Mouse (Mus musculus): Measurements from ENCODE around the gene Olfr1192-ps1.
"Not testable (repeated sequence)": the region's sequence is repeated elsewhere in the genome, so short reads cannot be mapped to it uniquely, and the experiment has no call there.

The Olfr1192-ps1 gene

GRCm38 (mm10) chr2:88648209-88648608, at the start of gene Olfr1192-ps1:
TSS of gene Olfr1192-ps1 (plus strand) at chr2:88648509.
- no peak for DNase-seq

DNA sequence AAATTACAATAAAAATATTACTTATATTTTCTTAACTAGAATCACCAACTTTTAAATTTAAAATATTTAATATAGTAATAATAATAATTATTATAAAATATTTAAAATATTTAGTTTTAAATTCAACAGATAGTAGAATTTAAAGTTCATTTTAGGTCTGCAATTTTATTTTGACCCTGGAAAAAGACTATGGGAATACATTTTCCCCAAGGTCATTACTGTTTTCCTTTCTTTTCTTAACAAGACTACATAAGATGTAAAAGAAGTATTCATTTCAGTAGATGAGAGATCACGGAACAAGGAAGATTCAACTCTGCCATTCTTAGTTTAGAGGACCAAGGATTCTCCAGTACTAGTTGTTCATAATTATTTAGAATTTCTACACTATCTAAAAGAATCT, 8.1 kb upstream of the Olfr1192-ps1 start, which contains the start of gene Olfr1191-ps1:
Olfr1191-ps1 (plus strand) TSS at position 301 of the 400 bp plus-strand sequence.
- DNase-seq: not testable (repeated sequence)

DNA sequence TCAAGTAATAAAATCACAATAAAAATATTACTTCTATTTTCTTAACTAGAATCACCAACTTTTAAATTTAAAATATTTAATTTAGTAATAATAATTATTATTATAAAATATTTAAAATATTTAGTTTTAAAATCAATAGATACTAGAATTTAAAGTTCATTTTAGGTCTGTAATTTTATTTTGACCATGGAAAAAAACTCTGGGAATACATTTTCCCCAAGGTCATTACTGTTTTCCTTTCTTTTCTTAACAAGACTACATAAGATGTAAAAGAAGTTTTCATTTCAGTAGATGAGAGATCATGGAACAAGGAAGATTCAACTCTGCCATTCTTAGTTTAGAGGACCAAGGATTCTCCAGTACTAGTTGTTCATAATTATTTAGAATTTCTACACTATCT, 27.0 kb downstream of the Olfr1192-ps1 start, which contains the start of gene Olfr1193:
Olfr1193 (plus strand) TSS at position 301 of the 400 bp plus-strand sequence.
- not testable (repeated sequence) for DNase-seq

DNA sequence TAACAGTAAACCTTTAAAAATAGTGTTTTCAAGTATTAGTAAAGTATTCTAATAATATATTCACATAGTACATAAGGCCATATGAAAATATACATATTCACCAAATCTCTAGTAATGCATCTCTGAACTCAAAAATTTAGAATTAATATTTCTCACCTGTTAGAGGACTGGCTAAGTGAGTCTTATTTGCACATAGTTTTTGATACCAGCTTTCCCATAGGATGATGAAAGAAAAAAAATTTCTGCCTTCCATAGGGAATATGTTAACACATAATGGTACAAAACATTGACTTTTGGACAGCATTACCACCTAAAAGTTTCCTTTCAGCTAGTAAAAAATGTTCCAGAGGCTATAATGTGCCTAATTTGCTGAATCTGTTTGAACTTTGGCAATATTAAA, 40.8 kb downstream of the Olfr1192-ps1 start, which contains the start of gene Olfr1195:
Olfr1195 (minus strand) TSS at position 101 of the 400 bp plus-strand sequence.
- DNase-seq: no peak

DNA sequence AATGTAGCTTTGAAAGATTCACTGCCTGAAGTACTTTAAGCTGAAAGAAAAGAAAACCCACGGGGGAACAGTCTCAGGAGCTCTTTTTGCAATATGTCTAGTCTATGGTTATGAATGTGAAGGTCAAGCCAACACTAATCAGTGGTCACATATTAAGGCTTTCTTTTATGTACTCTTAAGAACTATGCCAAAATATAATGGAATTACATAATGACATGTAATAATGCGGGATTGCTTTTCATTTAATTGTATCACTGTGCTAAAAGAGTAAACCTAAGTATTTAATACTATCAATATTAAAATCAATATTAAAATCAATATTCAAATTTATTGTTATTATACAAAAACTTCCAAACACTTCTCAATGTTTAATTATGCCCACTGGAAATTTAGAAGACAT, 56.2 kb downstream of the Olfr1192-ps1 start, which contains the start of gene Olfr1196:
Olfr1196 (minus strand) TSS at position 101 of the 400 bp plus-strand sequence.
- DNase-seq: no peak

Measured in cerebellum, adult 9-11 months (tissue).